Mouse (Mus musculus): ENCODE data around the gene Rimbp2. TPM values are rescaled to one million over a fixed set of nuclear protein-coding genes. Genes with fewer than 3 reads are reported as not detected.

Rimbp2 gene
- 60.1 TPM for polyA plus RNA-seq (2015; fragmentation: Illumina TruSeq; extraction: RNeasy Lipid Tissue Mini Kit (QIAGEN cat#74804); ENCODE audit: low read depth, low replicate concordance)

GRCm38 (mm10) chr5:128953278-128954070 is at the start of gene Rimbp2:
TSS of gene Rimbp2 (minus strand) at chr5:128953486.

Other genes with a start within 250 kb of the Rimbp2 start
- 19.0 TPM for gene Stx2, start 55.1 kb upstream of the Rimbp2 start, polyA plus RNA-seq (2015; fragmentation: Illumina TruSeq; extraction: RNeasy Lipid Tissue Mini Kit (QIAGEN cat#74804); ENCODE audit: low read depth, low replicate concordance)
- gene Ran, start 66.6 kb upstream of the Rimbp2 start, polyA plus RNA-seq (2015; fragmentation: Illumina TruSeq; extraction: RNeasy Lipid Tissue Mini Kit (QIAGEN cat#74804); ENCODE audit: low read depth, low replicate concordance), result 334 TPM
- gene Adgrd1, start 143.3 kb upstream of the Rimbp2 start, polyA plus RNA-seq (2015; fragmentation: Illumina TruSeq; extraction: RNeasy Lipid Tissue Mini Kit (QIAGEN cat#74804); ENCODE audit: low read depth, low replicate concordance), result 2.2 TPM

All from brain, adult 10 weeks (tissue).